Mouse (Mus musculus): Measurements from ENCODE around the gene Aqp12.

- no peak for TF ChIP-seq CTCF (IDR thresholded peaks at IDR 0.05; ENCODE audit: low read depth)
- TF ChIP-seq EP300 (IDR thresholded peaks at IDR 0.05; ENCODE audit: low read depth), result no peak
These were observed 45.1 kb downstream of the Aqp12 start for GRCm38 (mm10) chr1:93051124-93051833.

All from heart, postnatal 0 days (tissue).